Mouse (Mus musculus): ENCODE results near the gene Pyy. TPM values are rescaled to one million over a fixed set of nuclear protein-coding genes. Genes with fewer than 3 reads are reported as not detected.

Pyy gene
- polyA plus RNA-seq, 1 experiment, result not detected

DNA sequence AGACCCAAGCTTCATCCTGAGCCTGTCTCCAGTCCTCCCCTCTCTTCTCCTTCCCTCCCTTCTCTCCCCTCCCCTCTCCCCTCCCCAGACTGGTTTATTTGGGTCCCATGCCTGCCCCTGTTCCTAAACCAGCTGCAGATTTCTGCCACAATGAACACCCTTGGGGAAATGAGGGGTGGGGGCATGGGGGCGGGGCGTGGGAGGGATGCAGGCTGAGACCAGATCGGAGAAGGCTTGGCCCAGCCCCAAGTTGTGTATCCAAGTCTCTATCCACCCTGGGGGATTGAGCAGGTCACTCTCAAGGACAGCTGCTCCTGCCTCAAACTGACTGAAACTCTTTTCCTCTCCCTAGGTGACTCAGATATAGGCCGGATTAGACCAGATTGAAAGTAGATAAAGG lies 26.9 kb upstream of the Pyy start:
- H3K27me3 ChIP-seq (ENCODE audit: control insufficient read depth, insufficient read depth, low read length), result no peaks in the 10 kb centered on the region
- 57% methylated on average over 4 of the region's 4 CpGs for WGBS
- H3K36me3 ChIP-seq (ENCODE audit: control insufficient read depth, insufficient read depth, low read length), result no peaks in the 10 kb centered on the region
- H3K4me1 ChIP-seq (ENCODE audit: control insufficient read depth, insufficient read depth, insufficient read length), result no peaks in the 10 kb centered on the region
- no peak for DNase-seq (ENCODE audit: low read depth in 1 of 2, low spot score in 2 of 2)
- H3K4me3 ChIP-seq (ENCODE audit: extremely low read depth, insufficient read depth, insufficient read length), result no peak overlapping the region
- TF ChIP-seq POLR2A (IDR thresholded peaks at IDR 0.05; ENCODE audit: low read depth, low read length) (no peak), CTCF (IDR thresholded peaks at IDR 0.05; ENCODE audit: extremely low read depth, insufficient read depth, insufficient read length, insufficient replicate concordance) (no peak)
- H3K27ac ChIP-seq (ENCODE audit: insufficient read depth, low read length), result no peak overlapping the region

GRCm38 (mm10) chr11:102117386-102117785 lies 9.8 kb upstream of the Pyy start:
- TF ChIP-seq POLR2A (IDR thresholded peaks at IDR 0.05; ENCODE audit: low read depth, low read length), result no peak
- no peak for DNase-seq (ENCODE audit: low read depth in 1 of 2, low spot score in 2 of 2)
- 84% methylated on average over 6 of the region's 6 CpGs for WGBS
- Histone ChIP-seq H3K27ac (ENCODE audit: insufficient read depth, low read length) (no peak overlapping the region), H3K36me3 (ENCODE audit: control insufficient read depth, insufficient read depth, low read length) (no peaks in the 10 kb centered on the region), H3K4me3 (ENCODE audit: extremely low read depth, insufficient read depth, insufficient read length) (no peak overlapping the region), H3K27me3 (ENCODE audit: control insufficient read depth, insufficient read depth, low read length) (no peaks in the 10 kb centered on the region), H3K4me1 (ENCODE audit: control insufficient read depth, insufficient read depth, insufficient read length) (no peaks in the 10 kb centered on the region)

DNA sequence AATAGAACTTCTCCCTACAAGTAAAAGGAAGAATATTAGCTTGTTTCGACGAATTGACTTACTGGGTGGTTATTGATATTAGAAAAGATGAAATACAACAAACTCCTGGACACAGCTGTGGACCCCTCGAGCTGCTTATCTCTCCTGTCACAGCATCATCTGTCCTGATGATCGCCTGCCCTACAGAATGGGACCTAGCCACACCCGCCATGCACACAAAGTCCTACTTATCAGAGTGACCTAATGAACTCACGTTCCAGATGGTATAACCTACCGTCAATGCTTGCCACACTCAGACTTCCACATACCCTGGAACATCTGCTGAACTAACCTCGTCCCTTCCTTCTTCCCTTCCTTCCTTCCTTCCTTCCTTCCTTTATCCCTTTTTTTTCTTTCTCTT lies 8.6 kb upstream of the Pyy start:
- Histone ChIP-seq H3K36me3 (ENCODE audit: control insufficient read depth, insufficient read depth, low read length) (no peaks in the 10 kb centered on the region), H3K4me3 (ENCODE audit: extremely low read depth, insufficient read depth, insufficient read length) (no peak overlapping the region), H3K27ac (ENCODE audit: insufficient read depth, low read length) (no peak overlapping the region), H3K27me3 (ENCODE audit: control insufficient read depth, insufficient read depth, low read length) (no peaks in the 10 kb centered on the region), H3K4me1 (ENCODE audit: control insufficient read depth, insufficient read depth, insufficient read length) (no peaks in the 10 kb centered on the region)
- no peak for TF ChIP-seq POLR2A (IDR thresholded peaks at IDR 0.05; ENCODE audit: low read depth, low read length)
- no peak for TF ChIP-seq CTCF (IDR thresholded peaks at IDR 0.05; ENCODE audit: extremely low read depth, insufficient read depth, insufficient read length, insufficient replicate concordance)
- DNase-seq (ENCODE audit: low read depth in 1 of 2, low spot score in 2 of 2), result no peak
- 68% methylated on average over 8 of the region's 8 CpGs for WGBS

DNA sequence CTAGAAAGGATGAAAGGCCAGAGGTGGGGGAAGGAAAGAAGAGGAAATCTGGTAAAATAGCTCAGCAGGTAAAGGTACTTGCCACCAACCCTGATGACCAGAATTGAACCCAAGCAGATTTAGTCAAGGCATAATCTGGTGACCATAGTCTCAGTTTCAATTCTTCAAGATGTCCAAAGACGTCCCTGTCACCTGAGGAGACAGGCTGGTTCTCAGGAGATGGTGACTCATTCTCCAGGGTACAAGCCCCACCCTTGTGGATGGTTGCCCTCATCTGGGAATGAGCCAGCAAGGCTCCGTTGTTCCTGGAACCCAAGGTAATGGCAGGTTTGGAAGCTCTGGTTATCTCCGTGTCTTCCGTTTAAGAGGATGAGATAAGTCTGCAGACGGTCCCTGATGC lies 3.9 kb upstream of the Pyy start:
- Histone ChIP-seq H3K4me1 (ENCODE audit: control insufficient read depth, insufficient read depth, insufficient read length) (no peaks in the 10 kb centered on the region), H3K4me3 (ENCODE audit: extremely low read depth, insufficient read depth, insufficient read length) (no peak overlapping the region), H3K27me3 (ENCODE audit: control insufficient read depth, insufficient read depth, low read length) (peaks cover 3% of the 10 kb centered on the region), H3K27ac (ENCODE audit: insufficient read depth, low read length) (no peak overlapping the region), H3K36me3 (ENCODE audit: control insufficient read depth, insufficient read depth, low read length) (no peaks in the 10 kb centered on the region)
- no peak for TF ChIP-seq CTCF (IDR thresholded peaks at IDR 0.05; ENCODE audit: extremely low read depth, insufficient read depth, insufficient read length, insufficient replicate concordance)
- no peak for TF ChIP-seq POLR2A (IDR thresholded peaks at IDR 0.05; ENCODE audit: low read depth, low read length)
- no peak for DNase-seq (ENCODE audit: low read depth in 1 of 2, low spot score in 2 of 2)
- 87% methylated on average over 5 of the region's 5 CpGs for WGBS

- Histone ChIP-seq H3K36me3 (ENCODE audit: control insufficient read depth, insufficient read depth, low read length) (no peaks in the 10 kb centered on the region), H3K4me1 (ENCODE audit: control insufficient read depth, insufficient read depth, insufficient read length) (no peaks in the 10 kb centered on the region), H3K27ac (ENCODE audit: insufficient read depth, low read length) (no peak overlapping the region), H3K4me3 (ENCODE audit: extremely low read depth, insufficient read depth, insufficient read length) (no peak overlapping the region), H3K27me3 (ENCODE audit: control insufficient read depth, insufficient read depth, low read length) (peaks cover 3% of the 10 kb centered on the region)
- 7% methylated on average over 21 of the region's 21 CpGs for WGBS
- TF ChIP-seq CTCF (IDR thresholded peaks at IDR 0.05; ENCODE audit: extremely low read depth, insufficient read depth, insufficient read length, insufficient replicate concordance) (no peak), POLR2A (IDR thresholded peaks at IDR 0.05; ENCODE audit: low read depth, low read length) (no peak)
- no peak for DNase-seq (ENCODE audit: low read depth in 1 of 2, low spot score in 2 of 2)
These were observed 721 bp downstream of the Pyy start for GRCm38 (mm10) chr11:102106911-102107310.

DNA sequence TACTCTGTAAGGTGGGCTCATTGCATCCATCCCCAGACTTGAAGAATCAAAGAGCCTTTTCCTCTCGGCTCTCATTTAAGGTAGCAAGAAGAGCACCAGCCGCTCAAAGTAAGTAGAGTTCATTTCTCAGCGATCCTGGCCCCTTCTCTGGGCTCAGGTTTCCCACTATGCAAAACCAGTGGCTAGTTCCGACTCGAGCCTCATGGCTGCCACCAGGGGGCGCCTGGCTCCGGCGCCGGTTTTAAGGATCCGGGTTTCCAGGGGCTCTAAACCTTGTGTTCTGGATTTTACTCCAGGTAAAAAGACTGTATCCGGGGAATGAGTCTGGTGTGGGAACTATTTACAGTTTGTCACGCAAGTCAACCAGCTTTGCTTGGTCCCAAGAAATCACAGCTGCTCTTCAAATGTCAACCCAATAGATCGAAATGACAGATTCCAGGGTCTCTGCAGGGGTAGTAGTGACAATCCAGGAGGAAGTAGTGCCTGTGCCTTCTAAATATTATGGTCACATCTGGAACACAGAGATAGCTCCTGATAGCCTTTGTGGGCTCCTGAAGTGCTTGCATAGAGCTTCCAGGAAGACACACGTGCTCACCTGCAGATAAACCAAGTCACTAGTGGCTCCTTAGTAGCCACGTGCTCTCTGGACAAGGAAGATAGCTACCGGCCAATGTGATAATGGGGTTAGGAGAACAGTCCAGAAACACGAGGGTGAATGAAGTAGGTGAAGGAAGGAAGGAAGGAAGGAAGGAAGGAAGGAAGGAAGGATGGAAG lies 5.0 kb downstream of the Pyy start:
- H3K27me3 ChIP-seq (ENCODE audit: control insufficient read depth, insufficient read depth, low read length), result peaks cover 3% of the 10 kb centered on the region
- H3K27ac ChIP-seq (ENCODE audit: insufficient read depth, low read length), result no peak overlapping the region
- peak in 1 of 2 experiments; percentile 22 for DNase-seq (ENCODE audit: low read depth in 1 of 2, low spot score in 2 of 2)
- 11% methylated on average over 17 of the region's 17 CpGs for WGBS
- peak; percentile 78 for TF ChIP-seq CTCF (IDR thresholded peaks at IDR 0.05; ENCODE audit: extremely low read depth, insufficient read depth, insufficient read length, insufficient replicate concordance)
- no peak for TF ChIP-seq POLR2A (IDR thresholded peaks at IDR 0.05; ENCODE audit: low read depth, low read length)
- no peaks in the 10 kb centered on the region for H3K4me1 ChIP-seq (ENCODE audit: control insufficient read depth, insufficient read depth, insufficient read length)
- no peaks in the 10 kb centered on the region for H3K36me3 ChIP-seq (ENCODE audit: control insufficient read depth, insufficient read depth, low read length)
- H3K4me3 ChIP-seq (ENCODE audit: extremely low read depth, insufficient read depth, insufficient read length), result no peak overlapping the region

- Histone ChIP-seq H3K4me1 (ENCODE audit: control insufficient read depth, insufficient read depth, insufficient read length) (peaks cover 4% of the 10 kb centered on the region), H3K27ac (ENCODE audit: insufficient read depth, low read length) (no peak within 1 kb of the TSS), H3K36me3 (ENCODE audit: control insufficient read depth, insufficient read depth, low read length) (no peaks in the 10 kb centered on the region), H3K4me3 (ENCODE audit: extremely low read depth, insufficient read depth, insufficient read length) (no peak within 1 kb of the TSS), H3K27me3 (ENCODE audit: control insufficient read depth, insufficient read depth, low read length) (no peaks in the 10 kb centered on the region)
- TF ChIP-seq CTCF (IDR thresholded peaks at IDR 0.05; ENCODE audit: extremely low read depth, insufficient read depth, insufficient read length, insufficient replicate concordance) (no peak), POLR2A (IDR thresholded peaks at IDR 0.05; ENCODE audit: low read depth, low read length) (no peak)
- no peak for DNase-seq (ENCODE audit: low read depth in 1 of 2, low spot score in 2 of 2)
- WGBS, result 61% methylated on average over 4 of the region's 4 CpGs
These were observed 6.4 kb downstream of the Pyy start, which contains the start of gene Ppy for GRCm38 (mm10) chr11:102101219-102101618. Gene Ppy, minus strand, starts transcription at chr11:102101319.
